Mouse (Mus musculus) macrophage (primary cell): ENCODE measurements at regions not wholly inside any gene's neighbourhood (a gene's known extent, or its start where the extent isn't known, plus 50 kb on each side); places are given as distances from the start of the nearest gene placed in this dataset.
A peak's percentile ranks its signal among the peaks of the same experiment; 100 is the strongest.

Source experiments
- H3K27ac ChIP-seq: fragments of 350-480 bp; formaldehyde crosslinking; 2 replicates; pipeline ENCODE4 v1.9.0; 2021
- H3K36me3 ChIP-seq: fragments of 350-480 bp; formaldehyde crosslinking; 2 replicates; pipeline ENCODE4 v1.9.0; 2021; ENCODE audit errors: inconsistent target
- H3K4me3 ChIP-seq: fragments of 350-480 bp; formaldehyde crosslinking; 2 replicates; pipeline ENCODE4 v1.9.0; 2021; ENCODE audit errors: inconsistent target
- H3K79me2 ChIP-seq: fragments of 350-480 bp; formaldehyde crosslinking; 2 replicates; pipeline ENCODE4 v1.9.0; 2021; ENCODE audit errors: inconsistent target
- WGBS: methylation state at CpG from one replicate; pipeline ENCODE4 v1.1.7; 2026; ENCODE audit warnings: inconsistent platforms; ENCODE audit not compliant: missing documents; 5-methylcytosine and 5-hydroxymethylcytosine counted together

- Histone ChIP-seq H3K4me3 (no peak overlapping the region), H3K36me3 (no peaks in the 10 kb centered on the region), H3K27ac (0 out of 2 replicates have a peak overlapping the region, but pooled peaks have one; percentile 7), H3K79me2 (no peaks in the 10 kb centered on the region)
- 91% methylated on average over 1 of the region's 1 CpGs for WGBS
Observed at GRCm38 (mm10) chr13:6009671-6010070, 148.4 kb downstream of the Klf6 start.

GRCm38 (mm10) chr13:6027207-6027606 is 165.9 kb downstream of the Klf6 start:
- H3K36me3 ChIP-seq, result no peaks in the 10 kb centered on the region
- H3K27ac ChIP-seq, result no peak overlapping the region
- H3K79me2 ChIP-seq, result no peaks in the 10 kb centered on the region
- 95% methylated on average over 4 of the region's 4 CpGs for WGBS
- no peak overlapping the region for H3K4me3 ChIP-seq

- H3K36me3 ChIP-seq, result no peaks in the 10 kb centered on the region
- H3K4me3 ChIP-seq, result no peak overlapping the region
- H3K27ac ChIP-seq, result no peak overlapping the region
- 92% methylated on average over 4 of the region's 4 CpGs for WGBS
- no peaks in the 10 kb centered on the region for H3K79me2 ChIP-seq
Observed at GRCm38 (mm10) chr13:6028878-6029277, 167.6 kb downstream of the Klf6 start.

DNA sequence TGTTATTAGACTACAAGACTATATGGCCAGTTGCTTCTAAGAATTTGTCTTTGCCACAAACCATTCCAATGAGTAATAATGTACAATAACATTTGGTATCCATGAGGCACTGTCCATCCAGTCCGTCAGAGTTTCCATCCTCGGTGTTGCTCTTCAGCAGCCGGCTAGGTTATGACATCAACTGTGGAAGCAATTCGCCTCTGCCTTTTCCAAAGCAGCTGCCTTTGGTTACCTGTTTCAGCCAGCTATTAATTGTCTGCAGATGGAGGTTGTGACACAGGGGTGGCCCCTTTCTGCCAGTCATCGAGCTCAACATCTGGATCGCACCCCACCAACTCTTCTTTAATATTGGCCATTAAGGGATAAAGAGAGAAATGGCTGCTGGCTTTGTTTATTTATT is 168.2 kb downstream of the Klf6 start:
- H3K79me2 ChIP-seq, result no peaks in the 10 kb centered on the region
- WGBS, result 97% methylated on average over 6 of the region's 6 CpGs
- no peak overlapping the region for H3K4me3 ChIP-seq
- H3K27ac ChIP-seq, result no peak overlapping the region
- no peaks in the 10 kb centered on the region for H3K36me3 ChIP-seq

DNA sequence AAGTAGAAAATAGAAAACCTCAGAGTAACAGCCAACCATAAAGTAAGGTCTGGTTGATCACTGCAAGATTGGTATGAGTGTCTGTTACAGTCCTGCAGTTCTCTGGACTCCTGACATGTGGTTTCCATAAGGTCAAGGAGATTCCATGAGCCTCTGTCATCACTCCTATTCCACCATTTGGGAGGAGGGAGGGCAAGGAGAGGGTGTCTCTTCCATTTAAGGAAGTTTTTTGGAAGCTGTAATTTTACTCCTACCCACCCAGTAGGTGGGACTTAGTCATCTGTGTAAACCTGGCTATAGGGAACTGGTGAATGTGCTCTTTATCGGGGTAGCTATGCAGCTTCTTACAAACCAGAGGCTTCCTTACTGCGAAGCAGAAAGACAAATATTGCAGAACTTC is 168.8 kb downstream of the Klf6 start:
- Histone ChIP-seq H3K4me3 (no peak overlapping the region), H3K27ac (no peak overlapping the region), H3K79me2 (no peaks in the 10 kb centered on the region), H3K36me3 (no peaks in the 10 kb centered on the region)
- 89% methylated on average over 2 of the region's 2 CpGs for WGBS

GRCm38 (mm10) chr13:6040132-6040531 is 178.8 kb downstream of the Klf6 start:
- no peaks in the 10 kb centered on the region for H3K79me2 ChIP-seq
- no peak overlapping the region for H3K27ac ChIP-seq
- H3K36me3 ChIP-seq, result no peaks in the 10 kb centered on the region
- WGBS, result 97% methylated on average over 7 of the region's 7 CpGs
- H3K4me3 ChIP-seq, result no peak overlapping the region

DNA sequence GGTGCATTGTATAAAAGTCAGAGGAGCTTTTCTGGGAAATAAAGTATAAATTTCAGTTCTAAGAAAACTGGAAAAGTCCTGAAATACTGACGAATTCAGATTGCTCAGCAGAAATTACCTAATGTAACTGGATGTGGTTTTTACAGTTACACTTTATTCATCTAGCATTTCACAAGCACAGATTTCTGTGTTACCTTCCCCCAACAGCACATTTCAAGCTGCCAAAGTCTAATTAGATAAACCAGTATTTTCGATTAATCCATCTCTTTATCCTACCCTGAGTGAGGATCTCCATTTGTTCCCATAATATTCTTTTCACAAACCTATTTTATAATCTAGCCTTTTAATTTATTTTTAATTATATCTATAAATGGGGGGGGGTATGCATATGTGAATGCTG is 179.4 kb downstream of the Klf6 start:
- no peaks in the 10 kb centered on the region for H3K79me2 ChIP-seq
- no peaks in the 10 kb centered on the region for H3K36me3 ChIP-seq
- WGBS, result 75% methylated on average over 2 of the region's 2 CpGs
- no peak overlapping the region for H3K4me3 ChIP-seq
- no peak overlapping the region for H3K27ac ChIP-seq

- 91% methylated on average over 6 of the region's 6 CpGs for WGBS
- Histone ChIP-seq H3K79me2 (no peaks in the 10 kb centered on the region), H3K4me3 (no peak overlapping the region), H3K36me3 (no peaks in the 10 kb centered on the region), H3K27ac (no peak overlapping the region)
Observed at GRCm38 (mm10) chr13:6042495-6042894, 181.2 kb downstream of the Klf6 start.

DNA sequence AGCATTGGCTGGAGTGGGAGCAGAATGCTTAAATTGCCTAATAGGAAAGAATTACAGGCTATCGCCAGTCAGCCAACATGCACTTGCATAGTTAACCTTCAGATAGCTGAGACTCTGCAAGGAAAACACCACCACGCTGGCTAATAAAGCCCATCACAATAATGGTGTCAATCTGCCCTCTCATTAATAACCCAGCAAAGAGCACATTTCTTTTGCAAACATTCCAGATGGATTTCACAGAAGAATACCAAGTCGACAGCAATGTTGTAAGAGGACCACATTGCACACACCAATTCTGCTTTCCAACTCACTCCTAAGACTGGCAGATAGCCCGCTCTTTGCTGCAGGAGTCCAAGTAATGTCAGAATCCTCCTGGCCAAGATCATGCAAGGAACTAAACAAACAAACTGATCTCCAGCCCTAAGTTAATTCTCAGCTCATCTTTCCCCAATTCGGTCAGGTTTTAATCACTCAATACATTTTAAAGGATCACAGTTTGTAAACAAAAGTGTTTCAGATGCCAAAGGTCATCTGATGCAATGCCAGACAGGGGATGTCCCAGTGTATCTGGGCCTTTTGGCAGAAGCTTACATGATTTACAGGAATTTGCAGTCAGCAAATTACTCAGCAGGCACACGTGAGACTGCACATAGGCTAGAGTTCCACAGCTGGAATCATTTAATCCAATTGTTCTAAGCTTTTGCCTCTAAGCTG is 198.4 kb downstream of the Klf6 start:
- H3K79me2 ChIP-seq, result no peaks in the 10 kb centered on the region
- no peak overlapping the region for H3K27ac ChIP-seq
- no peaks in the 10 kb centered on the region for H3K36me3 ChIP-seq
- 83% methylated on average over 6 of the region's 6 CpGs for WGBS
- H3K4me3 ChIP-seq, result no peak overlapping the region

DNA sequence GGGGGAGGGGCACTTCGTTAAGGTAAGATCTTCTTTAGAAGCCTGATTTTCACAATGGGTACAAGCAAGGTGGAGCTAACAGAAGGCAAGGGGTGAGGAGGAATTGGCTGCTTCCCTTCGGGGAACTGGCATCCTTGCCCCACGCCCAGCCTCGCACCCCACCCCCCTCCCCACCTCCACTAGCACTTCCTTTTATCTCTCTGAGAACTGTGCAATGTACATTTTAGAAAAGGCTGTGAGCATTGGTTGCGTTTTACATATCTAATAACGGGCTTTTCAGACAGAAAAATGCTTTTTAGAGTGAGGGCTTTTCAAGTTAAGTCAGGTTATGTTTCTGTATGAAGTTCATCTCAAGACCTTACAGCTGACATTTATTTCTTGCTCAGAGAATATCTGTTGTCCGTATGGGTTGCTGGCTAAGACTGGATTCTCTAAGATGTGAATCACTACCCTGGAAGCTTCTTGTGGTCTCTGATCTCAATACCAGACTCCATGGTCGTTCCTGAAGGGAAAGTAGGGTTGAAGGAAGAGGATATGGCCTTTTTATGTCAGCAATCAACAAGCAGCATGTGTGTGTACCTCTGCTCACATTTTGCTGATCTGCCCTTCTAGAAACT is 199.1 kb downstream of the Klf6 start:
- Histone ChIP-seq H3K4me3 (no peak overlapping the region), H3K36me3 (no peaks in the 10 kb centered on the region), H3K79me2 (no peaks in the 10 kb centered on the region), H3K27ac (no peak overlapping the region)
- 42% methylated on average over 8 of the region's 8 CpGs for WGBS

DNA sequence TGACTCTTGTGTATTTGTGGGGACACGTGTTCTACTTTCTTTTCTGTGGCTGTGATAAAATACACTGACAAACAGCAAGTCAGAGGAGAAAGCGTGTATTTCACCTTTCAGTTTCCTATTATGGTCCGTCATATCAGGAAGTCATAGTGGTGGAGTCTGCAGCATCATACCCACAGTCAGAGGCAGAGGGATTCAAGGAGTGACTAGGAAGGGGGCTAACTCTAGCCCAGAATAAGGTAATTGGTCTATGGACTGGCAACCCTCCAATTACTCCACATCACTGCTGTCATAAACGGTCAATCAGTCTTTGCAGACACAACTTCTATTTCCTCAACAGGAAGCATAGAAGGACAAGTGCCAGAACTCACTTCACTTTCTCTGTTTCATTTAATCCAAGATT is 201.0 kb downstream of the Klf6 start:
- H3K36me3 ChIP-seq, result no peaks in the 10 kb centered on the region
- 25% methylated on average over 4 of the region's 4 CpGs for WGBS
- no peak overlapping the region for H3K4me3 ChIP-seq
- no peaks in the 10 kb centered on the region for H3K79me2 ChIP-seq
- H3K27ac ChIP-seq, result no peak overlapping the region

GRCm38 (mm10) chr13:6062729-6063386 is 201.6 kb downstream of the Klf6 start:
- WGBS, result 92% methylated on average over 3 of the region's 3 CpGs
- H3K4me3 ChIP-seq, result no peak overlapping the region

DNA sequence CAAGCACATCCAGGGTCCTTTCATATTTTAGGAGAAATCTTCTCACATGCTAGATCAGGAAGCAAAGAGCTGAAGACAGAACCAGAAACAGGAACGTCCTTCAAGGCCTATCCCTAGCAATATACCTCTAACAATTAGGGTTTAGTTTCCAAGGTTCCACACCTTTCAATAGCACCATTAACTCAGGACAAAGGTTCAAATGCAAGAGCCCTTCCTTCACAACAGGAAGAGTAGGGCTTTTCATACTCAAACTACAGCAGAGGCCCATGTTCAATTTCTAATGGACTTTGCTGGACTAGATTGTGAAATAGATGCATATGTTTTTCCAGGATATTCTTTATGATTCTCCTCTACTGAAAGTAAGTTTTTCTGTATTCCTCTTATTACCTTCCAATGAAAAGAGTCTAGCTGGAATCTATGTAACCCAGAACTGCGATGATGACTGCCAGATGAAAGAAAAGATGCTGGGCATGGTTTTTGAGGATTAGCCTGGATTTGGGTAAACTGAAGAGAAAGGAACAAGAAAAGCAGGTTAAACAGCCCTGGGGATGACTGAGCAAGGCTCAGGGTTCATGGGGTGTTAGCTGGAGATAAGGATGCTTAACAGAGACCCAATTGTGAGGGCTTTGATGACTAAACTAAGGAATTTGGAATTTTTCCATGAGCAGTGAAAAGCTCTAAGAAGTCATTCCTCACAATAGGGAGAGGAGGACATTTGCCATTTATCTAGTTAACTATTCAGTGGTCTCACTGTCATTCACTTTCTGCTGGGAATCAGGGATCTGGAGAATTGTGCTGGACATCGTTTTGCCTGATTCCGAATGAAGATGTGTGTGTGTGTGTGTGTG is 215.9 kb downstream of the Klf6 start:
- Histone ChIP-seq H3K27ac (no peak overlapping the region), H3K36me3 (no peaks in the 10 kb centered on the region), H3K4me3 (no peak overlapping the region), H3K79me2 (no peaks in the 10 kb centered on the region)
- 96% methylated on average over 4 of the region's 4 CpGs for WGBS

More at GRCm38 (mm10) chr13:6062729-6063386, 201.6 kb downstream of the Klf6 start:
- Histone ChIP-seq H3K79me2 (no peaks in the 10 kb centered on the region), H3K36me3 (no peaks in the 10 kb centered on the region), H3K27ac (no peak overlapping the region)

GRCm38 (mm10) chr13:6085891-6086290 is 224.6 kb downstream of the Klf6 start:
- no peak overlapping the region for H3K4me3 ChIP-seq
- H3K27ac ChIP-seq, result no peak overlapping the region
- H3K36me3 ChIP-seq, result no peaks in the 10 kb centered on the region
- WGBS, result 83% methylated on average over 2 of the region's 2 CpGs
- H3K79me2 ChIP-seq, result no peaks in the 10 kb centered on the region
